Mouse (Mus musculus): ENCODE data around the gene Psmd14. TPM values are rescaled to one million over a fixed set of nuclear protein-coding genes. Genes with fewer than 3 reads are reported as not detected.
A peak's percentile ranks its signal among the peaks of the same experiment; 100 is the strongest.

Gene Psmd14
- polyA plus RNA-seq, 1 experiment from 2014 or later = 190 TPM

DNA sequence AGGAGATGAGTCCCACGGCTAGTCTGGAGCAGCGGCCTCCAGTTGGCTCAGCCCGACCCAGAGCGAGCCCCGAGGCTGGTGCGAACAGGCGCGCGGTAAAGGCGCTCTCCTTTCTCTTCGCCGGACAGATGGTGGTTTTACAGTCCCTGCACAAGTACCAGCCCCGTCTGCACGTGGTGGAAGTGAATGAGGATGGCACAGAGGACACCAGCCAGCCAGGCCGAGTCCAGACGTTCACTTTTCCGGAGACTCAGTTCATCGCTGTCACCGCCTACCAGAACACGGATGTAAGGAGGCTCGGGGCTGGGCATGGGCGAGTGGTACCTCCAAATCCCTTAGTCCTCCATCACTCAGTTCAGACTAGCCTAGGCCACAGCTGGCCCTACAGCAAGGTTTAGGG is 95.7 kb downstream of the Psmd14 start:
- H3K27ac ChIP-seq (replicated peaks) = no peak overlapping the region

DNA sequence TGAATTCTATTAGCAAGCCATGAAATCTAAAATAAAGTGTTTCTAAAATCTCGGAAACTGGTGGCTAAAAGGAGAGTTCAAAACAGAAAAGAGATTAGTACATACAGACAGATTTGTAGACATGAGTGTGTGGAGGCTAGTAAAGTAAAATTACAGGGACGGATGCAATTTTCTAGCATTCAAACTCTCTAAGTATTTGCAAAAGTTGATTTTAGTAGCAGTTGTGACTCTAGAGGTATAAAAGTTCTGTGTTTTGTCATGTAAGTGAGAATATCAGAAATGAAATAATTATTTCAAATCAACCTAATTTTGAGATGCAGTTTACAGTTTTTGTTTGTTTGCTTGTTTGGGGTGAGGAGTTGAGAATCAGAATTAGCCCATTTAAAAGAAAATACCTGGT is 96.3 kb downstream of the Psmd14 start:
- no peak overlapping the region for H3K9ac ChIP-seq (replicated peaks)
- no peak overlapping the region for H3K27ac ChIP-seq (replicated peaks)
- H3K9me3 ChIP-seq (replicated peaks) = no peaks in the 10 kb centered on the region
- H3K36me3 ChIP-seq = no peaks in the 10 kb centered on the region
- H3K4me3 ChIP-seq (replicated peaks) = no peak overlapping the region
- no peak overlapping the region for H3K4me2 ChIP-seq
- peaks cover 73% of the 10 kb centered on the region for H3K27me3 ChIP-seq (replicated peaks)
- peaks cover 34% of the 10 kb centered on the region for H3K4me1 ChIP-seq
- 21% methylated on average over 2 of the region's 2 CpGs for WGBS
- ATAC-seq (ENCODE audit: low FRiP score) = no peak

More for the DNA sequence above, 95.7 kb downstream of the Psmd14 start:
- H3K4me3 ChIP-seq (replicated peaks) = no peak overlapping the region
- no peak overlapping the region for H3K4me2 ChIP-seq
- no peak overlapping the region for H3K9ac ChIP-seq (replicated peaks)
- ATAC-seq (ENCODE audit: low FRiP score) = no peak
- WGBS = under 1% methylated on average over 22 of the region's 22 CpGs
- peaks cover 32% of the 10 kb centered on the region for H3K4me1 ChIP-seq
- H3K9me3 ChIP-seq (replicated peaks) = no peaks in the 10 kb centered on the region
- H3K27me3 ChIP-seq (replicated peaks) = peaks cover 73% of the 10 kb centered on the region
- no peaks in the 10 kb centered on the region for H3K36me3 ChIP-seq

DNA sequence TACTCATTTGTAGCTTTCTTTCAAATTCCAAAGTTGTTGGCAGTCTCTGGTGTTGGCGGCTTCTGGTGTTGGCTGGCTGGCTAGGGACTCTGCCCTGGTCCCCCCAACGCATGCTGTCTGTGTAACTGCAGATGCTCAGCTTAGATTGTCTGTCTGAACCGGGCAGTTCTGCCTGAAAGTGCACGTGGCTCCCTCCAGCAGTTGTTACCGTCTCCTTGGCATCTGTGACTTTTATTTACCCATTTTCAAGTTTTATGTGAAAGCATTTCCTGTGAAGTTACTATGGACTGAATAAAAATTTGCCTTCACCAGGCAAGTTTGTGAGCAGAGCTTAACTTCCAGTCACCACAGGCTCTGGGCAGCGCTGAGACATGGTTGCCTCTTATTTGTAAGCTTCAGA is 97.3 kb downstream of the Psmd14 start:
- ATAC-seq (ENCODE audit: low FRiP score) = no peak
- WGBS = under 1% methylated on average over 6 of the region's 6 CpGs
- Histone ChIP-seq H3K27ac (replicated peaks) (no peak overlapping the region), H3K9ac (replicated peaks) (no peak overlapping the region), H3K9me3 (replicated peaks) (no peaks in the 10 kb centered on the region), H3K27me3 (replicated peaks) (peaks cover 71% of the 10 kb centered on the region), H3K36me3 (no peaks in the 10 kb centered on the region), H3K4me1 (peaks cover 26% of the 10 kb centered on the region), H3K4me2 (no peak overlapping the region), H3K4me3 (replicated peaks) (no peak overlapping the region)

DNA sequence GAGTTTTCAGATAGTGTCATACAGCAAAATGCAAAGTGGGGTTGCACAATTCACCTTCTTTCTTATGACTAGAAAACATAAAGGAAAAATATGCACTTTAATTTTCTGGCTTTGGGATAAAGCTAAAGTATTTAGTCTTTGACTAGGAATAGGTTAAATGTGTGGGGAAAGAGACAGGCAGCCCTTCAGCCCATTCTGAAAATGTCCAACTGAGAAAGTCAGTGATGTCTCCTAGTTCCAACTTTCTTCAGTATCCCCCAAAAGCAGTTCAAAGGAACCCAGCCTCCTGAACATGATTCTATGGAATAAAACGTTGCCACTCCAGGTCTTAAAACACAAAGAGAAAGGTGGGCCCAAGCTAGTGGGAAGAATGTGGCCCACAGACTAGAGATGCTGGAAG is 97.9 kb downstream of the Psmd14 start:
- no peak overlapping the region for H3K4me2 ChIP-seq
- peaks cover 71% of the 10 kb centered on the region for H3K27me3 ChIP-seq (replicated peaks)
- peaks cover 24% of the 10 kb centered on the region for H3K4me1 ChIP-seq
- no peaks in the 10 kb centered on the region for H3K9me3 ChIP-seq (replicated peaks)
- H3K36me3 ChIP-seq = no peaks in the 10 kb centered on the region
- ATAC-seq (ENCODE audit: low FRiP score) = no peak
- H3K9ac ChIP-seq (replicated peaks) = no peak overlapping the region
- no peak overlapping the region for H3K4me3 ChIP-seq (replicated peaks)
- no peak overlapping the region for H3K27ac ChIP-seq (replicated peaks)
- WGBS = 0% methylated on average over 1 of the region's 1 CpGs

DNA sequence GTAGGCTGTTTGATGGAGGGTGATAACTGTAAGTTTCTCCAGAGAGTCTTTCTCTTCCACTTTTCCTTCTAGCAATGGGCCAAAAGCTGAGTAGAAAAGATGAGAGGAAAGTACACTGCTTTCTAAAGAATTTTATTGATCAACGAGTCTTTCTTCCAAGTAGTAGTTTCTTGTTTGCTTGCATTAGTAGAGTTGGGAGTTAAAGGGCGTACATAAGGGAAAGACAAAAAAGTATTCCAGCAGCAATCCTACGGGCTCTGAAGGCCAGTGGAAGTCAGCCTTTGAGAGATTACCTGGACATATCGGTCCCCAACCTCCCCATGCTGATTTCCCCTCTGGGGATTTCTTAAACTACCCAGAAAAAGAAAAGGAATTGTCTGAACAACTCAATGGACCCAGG is 99.3 kb downstream of the Psmd14 start:
- Histone ChIP-seq H3K27ac (replicated peaks) (no peak overlapping the region), H3K4me2 (no peak overlapping the region), H3K27me3 (replicated peaks) (peaks cover 66% of the 10 kb centered on the region), H3K4me1 (peaks cover 24% of the 10 kb centered on the region), H3K9ac (replicated peaks) (no peak overlapping the region), H3K36me3 (no peaks in the 10 kb centered on the region), H3K4me3 (replicated peaks) (no peak overlapping the region), H3K9me3 (replicated peaks) (no peaks in the 10 kb centered on the region)
- no peak for ATAC-seq (ENCODE audit: low FRiP score)
- WGBS = 26% methylated on average over 4 of the region's 4 CpGs

DNA sequence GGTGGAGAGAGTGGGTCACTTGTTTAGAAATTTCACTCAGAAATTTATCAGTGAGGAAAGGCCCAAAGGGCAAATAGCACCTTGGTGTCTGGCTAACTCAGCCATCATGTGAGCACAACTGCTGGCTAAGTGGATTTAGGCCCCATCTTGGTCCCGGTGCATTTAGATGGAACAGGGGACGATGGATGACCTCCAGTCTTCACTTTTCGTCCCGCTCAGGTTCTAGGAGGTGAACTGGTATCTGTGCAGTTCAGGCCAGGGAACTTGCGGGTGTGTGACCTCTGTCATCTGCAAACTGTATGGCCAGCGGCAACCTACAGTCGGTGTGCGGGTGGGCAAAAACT is 99.6 kb downstream of the Psmd14 start:
- no peak overlapping the region for H3K27ac ChIP-seq (replicated peaks)
- H3K4me2 ChIP-seq = peak overlapping the region; percentile 95
- H3K36me3 ChIP-seq = no peaks in the 10 kb centered on the region
- peak overlapping the region; percentile 46 for H3K4me3 ChIP-seq (replicated peaks)
- peaks cover 66% of the 10 kb centered on the region for H3K27me3 ChIP-seq (replicated peaks)
- H3K4me1 ChIP-seq = peaks cover 28% of the 10 kb centered on the region
- no peak overlapping the region for H3K9ac ChIP-seq (replicated peaks)
- ATAC-seq (ENCODE audit: low FRiP score) = no peak
- WGBS = 8% methylated on average over 8 of the region's 8 CpGs
- H3K9me3 ChIP-seq (replicated peaks) = no peaks in the 10 kb centered on the region

DNA sequence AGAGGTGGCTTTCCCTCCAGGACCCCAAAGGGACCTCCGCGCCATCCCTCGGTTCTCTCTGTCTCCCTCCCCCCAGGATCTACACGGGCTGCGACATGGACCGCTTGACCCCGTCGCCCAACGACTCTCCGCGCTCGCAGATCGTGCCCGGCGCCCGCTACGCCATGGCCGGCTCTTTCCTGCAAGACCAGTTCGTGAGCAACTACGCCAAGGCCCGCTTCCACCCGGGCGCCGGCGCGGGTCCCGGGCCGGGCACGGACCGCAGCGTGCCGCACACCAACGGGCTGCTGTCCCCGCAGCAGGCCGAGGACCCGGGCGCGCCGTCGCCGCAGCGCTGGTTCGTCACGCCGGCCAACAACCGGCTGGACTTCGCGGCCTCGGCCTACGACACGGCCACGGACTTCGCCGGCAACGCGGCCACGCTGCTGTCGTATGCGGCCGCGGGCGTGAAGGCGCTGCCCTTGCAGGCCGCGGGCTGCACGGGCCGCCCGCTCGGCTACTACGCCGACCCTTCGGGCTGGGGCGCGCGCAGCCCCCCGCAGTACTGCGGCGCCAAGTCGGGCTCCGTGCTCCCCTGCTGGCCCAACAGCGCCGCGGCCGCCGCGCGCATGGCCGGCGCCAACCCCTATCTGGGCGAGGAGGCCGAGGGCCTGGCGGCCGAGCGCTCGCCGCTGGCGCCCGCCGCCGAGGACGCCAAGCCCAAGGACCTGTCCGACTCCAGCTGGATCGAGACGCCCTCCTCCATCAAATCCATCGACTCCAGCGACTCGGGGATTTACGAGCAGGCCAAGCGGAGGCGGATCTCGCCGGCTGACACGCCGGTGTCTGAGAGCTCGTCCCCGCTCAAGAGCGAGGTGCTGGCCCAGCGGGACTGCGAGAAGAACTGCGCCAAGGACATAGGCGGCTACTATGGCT is 100.3 kb downstream of the Psmd14 start:
- H3K9me3 ChIP-seq (replicated peaks) = no peaks in the 10 kb centered on the region
- peak overlapping the region; percentile 95 for H3K4me2 ChIP-seq
- peaks cover 66% of the 10 kb centered on the region for H3K27me3 ChIP-seq (replicated peaks)
- no peaks in the 10 kb centered on the region for H3K36me3 ChIP-seq
- peak overlapping the region; percentile 41 for H3K9ac ChIP-seq (replicated peaks)
- H3K4me1 ChIP-seq = peaks cover 28% of the 10 kb centered on the region
- WGBS = under 1% methylated on average over 120 of the region's 121 CpGs
- ATAC-seq (ENCODE audit: low FRiP score) = peak; percentile 44
- H3K27ac ChIP-seq (replicated peaks) = no peak overlapping the region
- H3K4me3 ChIP-seq (replicated peaks) = peak overlapping the region; percentile 46

DNA sequence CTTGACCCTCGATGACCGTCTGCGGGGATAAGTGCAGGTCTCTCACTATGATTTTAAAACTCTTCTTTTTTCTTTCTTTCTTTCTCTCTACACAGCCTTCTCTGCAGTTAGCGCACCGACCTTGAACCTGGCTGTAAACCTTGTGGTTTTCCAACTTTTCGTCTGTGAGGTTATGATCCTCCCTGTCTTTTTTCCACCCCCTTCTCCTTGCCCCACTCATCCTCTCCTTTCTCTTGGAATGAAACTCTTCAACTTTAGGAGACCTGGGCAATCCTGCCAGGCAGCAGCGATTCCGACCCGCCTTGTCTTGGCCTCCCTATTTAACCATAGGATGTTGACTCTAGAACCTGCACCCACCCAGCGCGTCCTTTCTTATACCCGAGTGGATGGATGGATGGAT is 101.0 kb downstream of the Psmd14 start:
- Histone ChIP-seq H3K27me3 (replicated peaks) (peaks cover 65% of the 10 kb centered on the region), H3K4me3 (replicated peaks) (peak overlapping the region; percentile 46), H3K27ac (replicated peaks) (no peak overlapping the region), H3K9me3 (replicated peaks) (no peaks in the 10 kb centered on the region), H3K4me2 (peak overlapping the region; percentile 95), H3K4me1 (peaks cover 24% of the 10 kb centered on the region), H3K36me3 (no peaks in the 10 kb centered on the region), H3K9ac (replicated peaks) (no peak overlapping the region)
- 3% methylated on average over 12 of the region's 12 CpGs for WGBS
- no peak for ATAC-seq (ENCODE audit: low FRiP score)

DNA sequence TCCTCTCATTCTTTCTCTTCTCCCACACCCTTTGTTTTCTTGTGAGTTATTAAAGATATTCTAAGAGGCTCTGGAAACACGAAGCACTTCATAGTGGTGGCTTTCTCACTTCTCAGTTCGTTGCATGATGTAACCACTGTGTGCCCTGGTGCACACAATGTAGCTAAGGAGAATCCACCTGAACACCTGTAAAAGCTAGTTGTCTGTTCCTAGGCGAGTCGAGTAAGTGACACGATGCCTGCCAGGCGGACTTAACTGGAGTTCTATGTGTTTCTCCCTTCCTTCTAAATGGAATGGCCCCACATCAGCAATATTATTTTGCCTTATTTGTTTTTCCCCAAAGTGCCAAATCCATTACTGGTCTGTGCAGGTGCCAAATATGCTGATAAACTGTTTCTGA is 101.6 kb downstream of the Psmd14 start:
- Histone ChIP-seq H3K4me1 (peaks cover 24% of the 10 kb centered on the region), H3K27me3 (replicated peaks) (peaks cover 62% of the 10 kb centered on the region), H3K9me3 (replicated peaks) (no peaks in the 10 kb centered on the region), H3K9ac (replicated peaks) (no peak overlapping the region), H3K27ac (replicated peaks) (no peak overlapping the region), H3K4me2 (no peak overlapping the region), H3K4me3 (replicated peaks) (no peak overlapping the region), H3K36me3 (no peaks in the 10 kb centered on the region)
- no peak for ATAC-seq (ENCODE audit: low FRiP score)
- 7% methylated on average over 6 of the region's 6 CpGs for WGBS

DNA sequence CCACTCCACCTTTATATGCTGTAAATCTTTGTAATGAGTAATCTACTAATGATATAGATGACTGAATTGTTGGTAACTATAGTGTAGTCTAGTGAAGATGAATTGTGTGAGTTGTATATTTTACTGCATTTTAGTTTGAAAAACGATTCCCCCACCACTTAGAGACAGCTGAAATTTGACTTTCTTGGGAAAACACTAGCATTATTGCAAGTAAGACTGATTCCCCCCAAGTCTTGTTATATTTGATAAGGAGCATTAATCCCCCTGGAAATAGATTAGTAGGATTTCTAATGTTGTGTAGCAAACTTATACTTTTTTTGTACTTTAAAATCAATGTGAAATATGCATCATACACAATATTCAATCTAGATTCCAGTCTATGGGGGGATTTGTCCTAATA is 102.0 kb downstream of the Psmd14 start:
- WGBS = 10% methylated on average over 1 of the region's 1 CpGs
- Histone ChIP-seq H3K9ac (replicated peaks) (no peak overlapping the region), H3K9me3 (replicated peaks) (no peaks in the 10 kb centered on the region), H3K27me3 (replicated peaks) (peaks cover 61% of the 10 kb centered on the region), H3K27ac (replicated peaks) (no peak overlapping the region), H3K4me2 (no peak overlapping the region), H3K36me3 (no peaks in the 10 kb centered on the region), H3K4me3 (replicated peaks) (no peak overlapping the region), H3K4me1 (peaks cover 24% of the 10 kb centered on the region)
- ATAC-seq (ENCODE audit: low FRiP score) = no peak

DNA sequence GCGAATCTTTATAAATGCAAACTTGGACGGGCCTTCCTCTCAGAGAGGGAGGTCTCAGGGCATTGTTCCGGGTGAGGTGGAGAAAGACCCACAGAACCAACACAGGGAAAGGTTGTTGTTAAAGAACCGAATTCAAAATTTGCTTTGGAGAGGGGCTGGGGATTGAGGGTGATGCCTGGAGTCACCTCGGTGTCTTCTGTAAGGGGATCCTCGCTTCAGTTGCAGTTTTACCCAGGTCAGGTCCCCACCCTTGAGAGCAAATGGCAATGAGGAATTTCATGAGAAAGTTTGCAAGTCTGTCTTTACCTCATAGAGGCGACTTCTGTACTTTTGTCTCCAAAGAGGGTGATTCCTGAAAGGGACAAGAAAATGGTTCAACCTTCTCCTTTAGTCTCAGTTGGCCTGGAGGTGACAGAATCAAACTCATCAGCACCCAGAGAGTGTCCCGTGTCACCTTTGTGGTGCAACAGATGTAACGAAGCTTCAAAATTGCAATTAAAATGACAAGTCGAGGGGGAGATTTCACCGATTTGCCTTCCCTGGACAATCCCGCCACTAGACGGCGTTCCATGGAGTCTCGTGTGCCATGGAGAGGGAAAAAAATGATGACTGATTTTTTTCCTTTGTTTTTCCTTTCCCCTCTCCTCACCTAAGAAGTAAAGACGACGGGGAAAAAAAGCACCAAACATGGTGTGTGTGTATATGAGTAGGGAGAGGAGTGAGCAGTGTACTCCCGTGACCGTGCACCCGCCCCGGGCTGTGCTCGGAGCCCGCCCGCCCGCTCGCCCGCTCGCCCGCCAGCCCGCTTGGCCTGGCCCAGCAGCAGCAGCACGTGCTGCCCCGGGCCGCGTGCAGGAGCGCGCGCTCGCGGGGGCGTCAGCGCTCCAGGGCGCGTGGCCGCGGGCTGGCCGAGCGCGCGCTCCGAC is 103.3 kb downstream of the Psmd14 start:
- H3K36me3 ChIP-seq = no peaks in the 10 kb centered on the region
- peak overlapping the region; percentile 84 for H3K27ac ChIP-seq (replicated peaks)
- peak overlapping the region; percentile 86 for H3K4me2 ChIP-seq
- H3K4me3 ChIP-seq (replicated peaks) = peak overlapping the region; percentile 48
- ATAC-seq (ENCODE audit: low FRiP score) = peak; percentile 85
- WGBS = 1% methylated on average over 49 of the region's 50 CpGs
- no peaks in the 10 kb centered on the region for H3K9me3 ChIP-seq (replicated peaks)
- H3K9ac ChIP-seq (replicated peaks) = peak overlapping the region; percentile 57
- peaks cover 24% of the 10 kb centered on the region for H3K4me1 ChIP-seq
- H3K27me3 ChIP-seq (replicated peaks) = peaks cover 48% of the 10 kb centered on the region
